Mouse (Mus musculus) stomach, postnatal 0 days (tissue): Measurements from ENCODE around the gene Mrps2. TPM values are rescaled to one million over a fixed set of nuclear protein-coding genes. Genes with fewer than 3 reads are reported as not detected.

Experiments used
- ATAC-seq: fragments of 200-750 bp; cut with Nextera tagmentation; 2 replicates; pipeline ENCODE4 v1.8.0; 2017; ENCODE audit not compliant: low FRiP score, low TSS enrichment
- DNase-seq: peaks from one replicate; pipeline ENCODE4 v3.0.0-alpha.2; 2016; ENCODE audit warnings: low spot score
- H3K27ac ChIP-seq: fragments of 300-500 bp; sonication (generic); replicated peaks from 2 replicates; pipeline ENCODE4 v1.5.1; 2014; ENCODE audit warnings: mild to moderate bottlenecking, control low read depth
- H3K27me3 ChIP-seq: fragments of 300-500 bp; sonication (generic); 2 replicates; pipeline ENCODE4 v1.6.1; 2014; ENCODE audit warnings: low read length; ENCODE audit not compliant: control insufficient read depth, insufficient read depth
- H3K36me3 ChIP-seq: fragments of 300-500 bp; sonication (generic); 2 replicates; pipeline ENCODE4 v1.6.1; 2014; ENCODE audit warnings: low read length, mixed read lengths; ENCODE audit not compliant: control insufficient read depth, insufficient read depth
- H3K4me1 ChIP-seq: fragments of 300-500 bp; sonication (generic); replicated peaks from 2 replicates; pipeline ENCODE4 v1.6.1; 2014; ENCODE audit warnings: antibody characterized with exemption; ENCODE audit not compliant: control insufficient read depth, insufficient read depth
- H3K4me2 ChIP-seq: fragments of 300-500 bp; sonication (generic); replicated peaks from 2 replicates; pipeline ENCODE4 v1.6.1; 2014; ENCODE audit warnings: low read depth, mild to moderate bottlenecking, control low read depth, moderate library complexity
- H3K4me3 ChIP-seq: fragments of 300-500 bp; sonication (generic); 2 replicates; pipeline ENCODE4 v1.5.1; 2014; ENCODE audit warnings: low read depth, low read length, control low read depth
- H3K9ac ChIP-seq: fragments of 300-500 bp; sonication (generic); 2 replicates; pipeline ENCODE4 v1.6.1; 2014; ENCODE audit warnings: mild to moderate bottlenecking, low read length, control low read depth, mixed read lengths
- H3K9me3 ChIP-seq: fragments of 300-500 bp; sonication (generic); 2 replicates; pipeline ENCODE4 v1.6.1; 2016; ENCODE audit warnings: low read length; ENCODE audit not compliant: control insufficient read depth
- CTCF ChIP-seq: IDR thresholded peaks from 2 replicates; pipeline ENCODE4 v1.5.1; 2016; ENCODE audit warnings: antibody characterized with exemption, low read depth, mild to moderate bottlenecking, moderate library complexity
- EP300 ChIP-seq: optimal IDR thresholded peaks from 2 replicates; pipeline ENCODE3; 2016; ENCODE audit warnings: antibody characterized with exemption
- WGBS: fragments of 180-500 bp; shearing (Covaris S2); extraction: QIAGEN DNeasy Blood & Tissue Kit; methylation state at CpG from one replicate; pipeline ENCODE4 v1.1.7; 2014; 5-methylcytosine and 5-hydroxymethylcytosine counted together
- polyA plus RNA-seq: library from polyadenylated mRNA; unstranded; fragments of >200 nt; fragmentation: Nextera tagmentation; extraction: Ambion mirVana; gene quantifications from 2 replicates; pipeline ENCODE4 v1.2.1, GENCODE M21; 2015

Mrps2 gene
- 25.3 and 28.3 TPM in 2 replicates for polyA plus RNA-seq

DNA sequence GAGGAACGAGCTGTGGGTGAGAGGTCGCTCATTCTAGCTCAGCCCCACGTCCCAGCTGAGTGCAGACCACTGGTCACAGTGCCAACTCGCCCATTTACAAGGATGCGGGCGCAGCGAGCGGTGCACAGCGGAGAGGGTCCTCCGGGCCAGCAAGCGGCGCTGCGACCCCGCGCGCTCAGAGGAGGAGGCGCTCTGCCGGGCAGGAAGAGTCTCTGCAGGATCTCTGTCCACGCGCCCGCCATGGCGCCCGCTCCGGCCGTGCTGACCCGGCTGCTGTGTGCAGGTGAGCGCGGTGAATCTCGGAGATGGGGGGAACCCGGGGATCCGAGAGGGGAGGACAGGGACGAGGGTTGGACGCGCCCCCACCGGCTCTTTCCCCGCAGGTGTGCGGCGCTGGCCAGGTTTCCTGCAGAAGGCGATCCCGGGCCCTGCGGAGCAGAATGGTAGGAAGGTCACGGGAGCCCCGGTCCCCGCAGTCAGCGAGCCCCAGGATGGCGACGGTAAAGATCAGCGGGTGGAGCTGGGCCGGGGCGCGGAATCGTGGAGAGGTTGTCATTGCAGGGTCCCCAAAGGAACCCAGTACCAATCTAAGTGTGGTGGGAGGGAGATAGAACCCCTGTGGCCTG is at the start of gene Mrps2:
Mrps2 (plus strand) TSS at position 207 of the 626 bp plus-strand sequence.
- Histone ChIP-seq H3K4me3 (peak within 1 kb of the TSS; percentile 93), H3K4me1 (peaks cover 3% of the 10 kb centered on the region; the same call in 1 of the 2 replicates), H3K9me3 (no peaks in the 10 kb centered on the region), H3K9ac (peak within 1 kb of the TSS; percentile 95), H3K27me3 (no peaks in the 10 kb centered on the region), H3K27ac (peak within 1 kb of the TSS; percentile 53; the same call in 1 of the 2 replicates), H3K36me3 (peaks cover 11% of the 10 kb centered on the region; the same call in 1 of the 2 replicates), H3K4me2 (peak within 1 kb of the TSS; percentile 82)
- peak; percentile 91 for DNase-seq
- peak; percentile 91 for ATAC-seq
- TF ChIP-seq CTCF (peak; percentile 96), EP300 (no peak)
- WGBS, result under 1% methylated on average over 52 of the region's 52 CpGs

DNA sequence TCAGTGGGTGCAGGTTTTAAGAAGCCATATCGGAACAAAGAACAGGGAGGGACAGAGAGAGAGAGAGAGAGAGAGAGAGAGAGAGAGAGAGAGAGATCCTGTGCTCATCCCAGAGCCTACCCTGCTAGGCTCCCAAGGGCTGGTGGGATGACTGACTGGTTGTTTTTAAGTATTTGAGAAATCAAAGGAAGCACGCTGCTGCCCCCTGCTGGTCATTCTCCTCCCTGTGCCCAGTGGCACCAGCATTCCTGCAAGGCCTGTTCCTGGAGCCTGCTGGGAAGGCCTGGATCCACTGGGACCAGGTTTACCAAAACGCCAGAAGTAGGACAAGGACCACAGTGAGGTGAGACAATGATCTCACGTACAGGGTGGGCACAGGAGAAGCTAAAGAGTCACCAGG is 48.0 kb upstream of the Mrps2 start:
- no peaks in the 10 kb centered on the region for H3K4me1 ChIP-seq
- no peaks in the 10 kb centered on the region for H3K27me3 ChIP-seq
- no peak overlapping the region for H3K27ac ChIP-seq
- H3K9me3 ChIP-seq, result no peaks in the 10 kb centered on the region
- DNase-seq, result peak; percentile 85
- no peak for TF ChIP-seq EP300
- TF ChIP-seq CTCF, result peak; percentile 90
- peak; percentile 33; the same call in 1 of the 2 replicates for ATAC-seq
- no peaks in the 10 kb centered on the region for H3K36me3 ChIP-seq
- H3K4me2 ChIP-seq, result no peak overlapping the region
- 27% methylated on average over 4 of the region's 4 CpGs for WGBS
- H3K4me3 ChIP-seq, result no peak overlapping the region
- H3K9ac ChIP-seq, result no peak overlapping the region

DNA sequence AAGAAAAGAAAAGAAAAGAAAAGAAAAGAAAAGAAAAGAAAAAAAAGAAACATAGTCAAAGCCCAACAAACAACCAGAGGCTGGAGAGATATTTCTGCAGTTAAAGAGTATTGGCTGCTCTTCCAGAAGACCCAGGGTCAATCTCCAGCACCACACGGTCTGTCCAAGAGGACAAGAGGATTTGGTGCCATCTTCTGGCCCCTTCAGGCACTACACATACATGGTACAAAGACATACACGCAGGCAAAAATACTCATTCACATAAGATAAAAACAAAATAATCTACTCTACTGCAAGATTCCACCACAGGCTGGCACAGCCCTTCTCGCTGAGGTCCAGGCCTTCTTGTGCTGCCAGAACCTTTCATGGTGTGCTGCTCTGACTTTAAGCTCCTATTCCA is 44.7 kb upstream of the Mrps2 start:
- no peak overlapping the region for H3K27ac ChIP-seq
- H3K27me3 ChIP-seq, result no peaks in the 10 kb centered on the region
- no peaks in the 10 kb centered on the region for H3K9me3 ChIP-seq
- no peak overlapping the region for H3K9ac ChIP-seq
- ATAC-seq (no peak), DNase-seq (peak; percentile 44)
- H3K4me1 ChIP-seq, result no peaks in the 10 kb centered on the region
- 40% methylated on average over 3 of the region's 3 CpGs for WGBS
- no peak overlapping the region for H3K4me3 ChIP-seq
- no peak overlapping the region for H3K4me2 ChIP-seq
- H3K36me3 ChIP-seq, result no peaks in the 10 kb centered on the region
- no peak for TF ChIP-seq EP300
- peak; percentile 63 for TF ChIP-seq CTCF

DNA sequence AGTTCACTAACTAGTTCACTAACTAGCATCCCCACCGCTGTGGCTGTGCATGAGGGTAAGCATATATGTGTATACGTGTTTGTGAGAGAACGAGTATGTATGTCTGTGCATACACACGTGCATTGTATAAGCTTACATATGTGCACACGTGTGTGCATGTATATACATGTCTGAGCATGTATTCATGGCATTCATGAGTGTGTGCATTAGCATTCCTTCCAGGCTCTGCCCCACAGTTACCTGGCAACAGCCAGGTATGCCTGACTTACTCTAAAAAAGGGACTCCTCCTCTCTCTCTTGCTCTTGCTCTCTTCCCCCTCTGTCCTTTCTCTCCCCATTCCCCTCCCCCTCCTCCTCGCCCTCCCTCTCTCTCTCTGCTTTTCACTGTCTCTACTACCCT is 40.6 kb upstream of the Mrps2 start:
- WGBS, result 69% methylated on average over 6 of the region's 6 CpGs
- no peak overlapping the region for H3K4me2 ChIP-seq
- TF ChIP-seq EP300 (no peak), CTCF (no peak)
- H3K27ac ChIP-seq, result no peak overlapping the region
- no peaks in the 10 kb centered on the region for H3K9me3 ChIP-seq
- H3K36me3 ChIP-seq, result no peaks in the 10 kb centered on the region
- H3K9ac ChIP-seq, result no peak overlapping the region
- no peaks in the 10 kb centered on the region for H3K4me1 ChIP-seq
- no peak for ATAC-seq
- no peaks in the 10 kb centered on the region for H3K27me3 ChIP-seq
- DNase-seq, result no peak
- no peak overlapping the region for H3K4me3 ChIP-seq

DNA sequence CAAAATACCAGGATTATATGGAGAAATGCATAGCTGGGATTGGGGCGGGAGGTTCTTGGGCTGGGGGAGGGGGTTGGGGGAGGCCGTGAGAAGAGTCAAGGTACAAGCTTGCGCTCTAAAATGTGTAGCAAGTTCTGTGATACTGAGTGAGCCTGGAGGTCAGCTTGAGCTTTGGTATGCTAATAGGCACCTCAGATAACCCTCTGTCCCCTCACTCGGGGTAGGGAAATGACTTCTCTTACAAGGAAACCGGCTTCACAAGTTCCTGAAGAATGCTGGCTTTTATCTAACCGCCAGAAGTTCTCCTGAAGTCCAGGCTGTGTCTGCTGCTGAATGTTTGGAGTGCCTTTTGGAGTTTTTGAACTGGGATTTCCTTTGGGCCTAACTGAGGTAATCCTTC is 37.0 kb upstream of the Mrps2 start:
- Histone ChIP-seq H3K4me3 (no peak overlapping the region), H3K27me3 (no peaks in the 10 kb centered on the region), H3K36me3 (no peaks in the 10 kb centered on the region), H3K4me1 (no peaks in the 10 kb centered on the region), H3K9me3 (no peaks in the 10 kb centered on the region), H3K4me2 (no peak overlapping the region), H3K9ac (no peak overlapping the region), H3K27ac (no peak overlapping the region)
- ATAC-seq, result no peak
- 40% methylated on average over 6 of the region's 6 CpGs for WGBS
- DNase-seq, result no peak
- TF ChIP-seq EP300, result no peak

DNA sequence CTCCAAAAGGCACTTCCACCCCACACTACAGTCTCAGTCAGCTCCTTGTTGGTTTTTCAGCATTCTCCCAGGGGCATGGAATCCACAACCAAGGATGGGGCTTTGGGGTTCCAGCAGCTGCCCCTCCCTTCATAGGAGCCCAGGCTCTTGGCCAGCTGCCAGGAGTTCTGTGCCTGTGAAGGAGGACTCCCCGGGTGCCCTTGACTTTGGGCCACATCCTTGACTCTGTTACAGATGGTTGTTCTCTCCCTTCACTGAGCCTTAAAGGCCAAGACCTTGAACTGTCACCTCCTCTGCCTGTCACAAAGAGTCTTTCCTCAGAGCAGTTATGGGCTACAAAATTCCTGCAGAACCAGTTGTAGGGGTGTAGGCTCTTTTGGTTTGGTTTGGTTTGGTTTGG is 35.1 kb upstream of the Mrps2 start:
- no peak overlapping the region for H3K4me2 ChIP-seq
- H3K27ac ChIP-seq, result no peak overlapping the region
- ATAC-seq (0 out of 2 replicates have a peak, but pooled peaks have one; percentile 32), DNase-seq (peak; percentile 36)
- H3K4me3 ChIP-seq, result no peak overlapping the region
- TF ChIP-seq EP300, result no peak
- no peak for TF ChIP-seq CTCF
- H3K9me3 ChIP-seq, result no peaks in the 10 kb centered on the region
- H3K36me3 ChIP-seq, result no peaks in the 10 kb centered on the region
- no peak overlapping the region for H3K9ac ChIP-seq
- no peaks in the 10 kb centered on the region for H3K27me3 ChIP-seq
- H3K4me1 ChIP-seq, result no peaks in the 10 kb centered on the region
- WGBS, result 5% methylated on average over 1 of the region's 1 CpGs
